Mouse (Mus musculus) bone marrow, adult 2 months (tissue): ENCODE data around the gene Palld.

Experiments used
- CTCF ChIP-seq: fragments of 200-500 bp; IDR thresholded peaks from 2 replicates; pipeline ENCODE4 v1.5.1; 2011; ENCODE audit warnings: low read length, control low read depth; ENCODE audit not compliant: control insufficient read depth, insufficient read depth
- POLR2A ChIP-seq: fragments of 200-500 bp; IDR thresholded peaks from 2 replicates; pipeline ENCODE4 v1.6.1; 2011; ENCODE audit warnings: low read depth, mild to moderate bottlenecking, control low read depth, low read length, borderline replicate concordance; ENCODE audit not compliant: control insufficient read depth

DNA sequence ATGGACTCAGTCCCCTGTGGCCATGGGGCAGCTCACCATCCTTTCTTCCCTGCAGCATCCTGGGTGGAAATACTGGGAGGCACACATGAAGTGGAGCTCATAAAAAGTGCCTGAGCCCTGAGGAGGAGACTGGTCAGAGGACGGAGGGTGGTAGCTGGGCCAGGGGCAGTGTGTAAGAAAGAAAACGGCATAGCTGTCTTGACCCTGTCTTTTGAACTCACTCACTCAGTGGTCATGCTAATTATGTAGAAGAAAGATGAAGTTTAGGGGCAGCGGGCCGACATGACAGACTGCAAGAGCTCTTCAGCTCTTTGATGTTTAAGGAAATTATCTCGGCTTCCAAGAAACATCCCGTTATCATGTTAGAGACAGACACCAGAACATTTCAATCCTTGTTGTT lies 235.6 kb downstream of the Palld start:
- TF ChIP-seq CTCF (no peak), POLR2A (no peak)
